Mouse (Mus musculus): ENCODE measurements at regions not wholly inside any gene's neighbourhood (a gene's known extent, or its start where the extent isn't known, plus 50 kb on each side); places are given as distances from the start of the nearest gene placed in this dataset.

DNA sequence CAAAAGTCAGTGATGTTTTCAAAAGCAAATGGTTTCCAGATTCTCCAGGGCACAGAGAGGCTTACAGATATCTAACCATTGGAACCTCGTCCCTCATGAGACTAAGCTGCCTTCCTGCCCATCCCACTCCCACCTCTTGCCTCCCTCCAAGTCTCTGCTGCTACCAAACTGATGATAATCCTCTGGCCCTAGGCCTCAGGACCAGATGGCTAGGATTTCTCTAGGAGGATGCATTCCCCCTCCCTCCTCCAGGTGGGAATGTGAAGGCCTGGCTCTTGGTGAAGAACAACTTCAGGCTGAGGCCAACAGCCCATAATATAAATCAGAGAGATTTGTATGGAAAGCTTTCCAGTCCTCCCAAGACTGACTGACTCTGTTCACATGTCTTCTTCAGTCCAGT lies 198.9 kb upstream of the Cdh5 start:
- DNase-seq, result no peak

DNA sequence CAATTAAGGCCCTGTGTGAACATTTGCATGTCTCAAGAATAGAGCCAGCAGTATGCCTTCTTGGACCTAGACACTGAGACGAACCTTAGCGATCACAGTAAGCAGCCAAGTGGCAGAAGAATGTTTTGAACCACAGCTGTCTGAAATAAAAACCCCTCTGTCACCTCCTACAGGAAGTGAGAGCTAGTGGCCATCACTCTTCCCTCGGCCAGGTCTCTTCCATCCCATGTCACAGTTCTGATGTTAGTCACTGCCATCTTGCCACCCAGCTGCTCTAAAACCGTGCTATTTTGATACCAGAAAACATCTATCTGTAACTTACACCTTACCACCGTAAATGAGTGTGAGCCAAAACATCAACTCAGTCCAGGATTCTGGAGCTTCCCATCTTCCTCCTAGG lies 197.8 kb upstream of the Cdh5 start:
- no peak for DNase-seq

- no peak for DNase-seq
Observed at GRCm38 (mm10) chr8:103907662-103908061, 193.8 kb upstream of the Cdh5 start.

GRCm38 (mm10) chr8:103911287-103912015 lies 190.0 kb upstream of the Cdh5 start:
- DNase-seq, result no peak

DNA sequence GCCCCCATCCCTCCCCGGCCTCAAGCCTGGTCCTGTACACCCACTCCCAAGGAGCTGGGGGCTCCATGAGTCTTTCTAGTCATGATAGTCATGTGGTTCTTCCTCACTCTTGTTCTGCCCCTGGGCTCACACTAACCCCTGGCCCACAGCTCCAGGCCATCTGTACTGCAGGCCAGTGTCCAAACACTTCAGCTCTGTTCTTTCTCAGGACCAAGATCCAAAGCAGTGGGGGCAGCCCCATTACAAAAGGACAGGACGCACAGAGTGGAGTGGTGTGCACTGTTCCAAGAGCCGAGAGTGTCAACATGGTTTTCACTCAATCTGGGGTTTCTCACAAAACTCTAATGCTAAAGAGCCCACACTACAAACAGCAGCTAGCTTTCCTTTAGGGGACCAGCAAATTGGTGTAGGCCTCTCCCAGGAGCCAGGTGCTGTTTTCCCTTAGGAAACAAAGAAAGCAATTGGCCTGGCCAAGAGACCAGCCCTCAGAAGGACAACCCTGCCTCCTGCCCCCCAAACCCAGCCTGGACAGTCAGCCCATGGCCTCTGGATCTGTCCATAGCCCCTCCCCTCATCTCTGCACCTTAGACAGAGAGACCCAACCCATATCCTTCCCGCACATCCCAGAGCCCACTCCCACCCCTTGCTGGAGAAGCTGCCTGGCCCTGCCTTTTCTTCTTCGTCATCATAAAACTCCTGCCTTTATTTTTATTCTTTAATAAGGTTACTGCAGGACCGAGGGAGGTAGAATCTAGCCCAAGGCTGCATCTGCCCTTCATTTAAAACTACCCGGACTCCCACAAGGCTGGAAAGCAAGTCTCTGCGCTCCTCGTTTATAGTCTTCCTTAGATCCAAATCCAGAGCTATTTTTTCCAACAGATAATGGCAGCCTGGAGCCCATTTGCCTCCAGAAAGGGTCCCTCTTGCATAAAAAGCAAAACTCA lies 188.2 kb upstream of the Cdh5 start:
- no peak for DNase-seq

- DNase-seq, result peak; percentile 54 to 65
Observed at GRCm38 (mm10) chr8:103913927-103914640, 187.3 kb upstream of the Cdh5 start.

GRCm38 (mm10) chr8:103919324-103919723 lies 182.1 kb upstream of the Cdh5 start:
- no peak for DNase-seq

DNA sequence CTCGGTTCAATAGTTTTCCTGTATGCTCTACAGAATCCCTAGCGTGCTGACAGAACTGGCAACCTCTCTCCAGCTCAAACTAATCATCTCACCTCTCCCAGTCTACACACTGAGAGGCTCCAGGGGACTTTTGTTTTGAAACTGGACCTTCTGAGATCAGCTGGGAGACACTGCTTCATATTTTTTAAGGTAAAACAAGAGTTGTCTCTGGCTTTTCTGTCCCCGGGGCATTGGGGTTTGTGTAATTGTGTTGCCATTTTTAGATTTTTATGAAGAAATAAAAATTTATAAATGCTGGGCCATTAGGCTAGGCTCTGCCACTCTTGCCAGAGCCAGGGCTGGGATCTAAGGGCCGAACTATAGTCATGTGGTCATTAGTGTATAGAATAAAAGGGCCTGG lies 179.8 kb upstream of the Cdh5 start:
- no peak for DNase-seq

DNA sequence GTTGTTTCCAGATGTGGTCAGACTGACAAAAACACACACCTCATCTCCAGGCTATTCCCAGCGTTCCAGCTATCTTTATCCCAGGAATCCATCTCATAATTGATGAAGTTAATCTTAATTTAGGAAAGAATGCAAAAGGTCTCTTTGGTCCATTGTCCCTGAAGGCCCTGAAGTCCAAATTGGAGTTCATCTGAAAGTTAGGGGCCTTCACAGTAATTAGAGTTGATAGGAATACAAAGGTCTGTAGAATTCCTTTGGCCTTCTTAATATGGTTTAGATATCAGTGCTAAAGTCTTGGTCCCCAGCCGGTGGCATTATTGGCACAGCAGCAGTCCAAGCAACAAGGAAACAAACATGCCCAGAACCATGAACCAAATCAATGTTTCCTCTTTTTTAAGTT lies 178.7 kb upstream of the Cdh5 start:
- DNase-seq, result no peak

- no peak for DNase-seq
Observed at GRCm38 (mm10) chr8:103932681-103933080, 168.7 kb upstream of the Cdh5 start.

DNA sequence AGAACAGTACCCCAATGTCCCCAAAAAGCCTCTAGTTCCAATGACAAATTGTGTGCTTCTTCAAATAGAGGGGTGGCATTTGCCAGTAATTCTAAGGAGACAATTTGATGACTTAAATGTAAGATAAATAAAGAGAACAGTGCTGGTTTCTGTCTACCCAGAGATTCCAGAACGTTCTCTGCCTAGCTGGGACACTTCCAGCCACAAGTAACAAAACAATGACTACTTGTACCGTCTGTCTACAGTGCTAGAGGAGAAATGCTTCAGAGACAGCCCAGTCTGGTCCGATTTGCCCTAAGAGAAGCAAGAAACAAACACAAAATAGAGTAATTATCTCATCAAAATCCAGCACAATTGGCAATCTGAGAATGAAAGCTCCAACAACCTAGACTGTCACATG lies 164.9 kb upstream of the Cdh5 start:
- DNase-seq, result no peak

- peak in 1 of 2 experiments; percentile 4 for DNase-seq
Observed at GRCm38 (mm10) chr8:103938283-103939230, 162.9 kb upstream of the Cdh5 start.

GRCm38 (mm10) chr8:103940958-103941532 lies 160.4 kb upstream of the Cdh5 start:
- no peak for DNase-seq

DNA sequence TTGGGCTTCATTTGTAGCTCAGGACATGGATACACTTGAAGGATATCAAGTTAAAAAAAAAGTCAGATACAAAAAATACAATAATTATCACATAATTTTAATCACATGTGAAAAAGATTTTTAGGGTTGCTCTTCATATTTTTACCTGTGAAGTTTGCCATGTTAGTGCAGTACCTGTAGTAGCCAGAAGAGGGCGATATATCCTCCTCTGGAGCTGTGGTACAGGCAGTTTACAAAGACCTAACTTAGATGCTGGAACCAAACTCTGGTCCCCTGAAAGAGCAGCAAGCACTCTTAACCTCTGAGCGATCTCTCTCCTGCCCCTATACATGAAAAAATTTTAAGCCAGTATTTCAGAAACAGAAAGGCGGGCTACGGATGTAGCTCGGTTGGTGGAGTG lies 153.0 kb upstream of the Cdh5 start:
- no peak for DNase-seq

DNA sequence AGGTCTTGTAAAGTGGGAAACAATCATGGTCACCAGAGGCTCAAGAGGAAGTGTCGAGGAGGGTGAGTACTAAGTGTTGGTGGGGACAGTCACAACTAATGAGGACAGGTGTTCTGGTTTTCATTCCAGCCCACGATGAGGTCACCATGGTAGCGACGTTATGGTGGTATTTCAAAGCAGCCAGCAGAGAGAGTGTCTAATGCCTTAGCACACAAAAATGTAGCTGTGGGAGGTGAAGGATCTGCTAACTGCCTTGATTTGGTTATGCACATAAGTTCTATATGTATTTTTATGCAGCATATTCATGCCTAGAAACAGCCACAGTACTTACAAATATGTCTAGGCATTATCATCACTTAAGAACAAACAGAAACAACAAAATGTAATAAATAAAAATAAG lies 151.0 kb upstream of the Cdh5 start:
- DNase-seq, result no peak

GRCm38 (mm10) chr8:103953586-103953985 lies 147.8 kb upstream of the Cdh5 start:
- DNase-seq, result no peak

DNA sequence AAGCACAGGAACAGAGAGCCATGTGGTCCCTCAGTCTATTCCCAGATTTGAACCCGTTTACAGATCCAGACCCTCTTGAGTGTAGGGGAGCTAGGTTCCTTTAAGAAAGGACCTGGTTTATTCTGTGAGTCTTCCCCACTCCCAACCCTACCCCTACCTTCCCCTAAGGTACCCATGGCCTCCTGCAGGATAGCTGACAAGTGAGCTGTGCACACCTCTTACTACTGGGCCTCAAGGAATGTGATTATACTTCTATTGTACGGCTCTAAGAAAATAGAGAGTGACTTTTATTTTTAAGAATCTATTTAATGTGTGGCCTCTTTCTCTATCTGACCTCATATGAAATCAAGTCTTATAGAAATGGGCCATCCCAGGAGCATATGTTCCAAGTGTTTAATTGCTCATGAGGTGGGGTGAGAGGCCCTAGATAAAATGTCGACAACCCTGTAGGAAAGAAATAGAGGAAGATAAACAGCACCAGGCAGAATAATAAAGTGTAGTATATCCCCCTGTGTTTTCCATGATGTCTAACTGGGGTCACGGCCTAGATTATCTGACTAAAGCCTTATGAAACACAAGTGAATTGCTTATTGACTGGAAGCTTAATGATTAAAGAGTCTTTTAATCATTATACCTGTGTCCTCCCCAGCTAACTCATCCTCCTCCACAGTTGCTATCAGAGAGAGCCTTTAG lies 145.7 kb upstream of the Cdh5 start:
- DNase-seq, result no peak

GRCm38 (mm10) chr8:103964293-103964918 lies 137.0 kb upstream of the Cdh5 start:
- DNase-seq, result peak; percentile 64 to 70

GRCm38 (mm10) chr8:103969929-103970328 lies 131.5 kb upstream of the Cdh5 start:
- no peak for DNase-seq

DNA sequence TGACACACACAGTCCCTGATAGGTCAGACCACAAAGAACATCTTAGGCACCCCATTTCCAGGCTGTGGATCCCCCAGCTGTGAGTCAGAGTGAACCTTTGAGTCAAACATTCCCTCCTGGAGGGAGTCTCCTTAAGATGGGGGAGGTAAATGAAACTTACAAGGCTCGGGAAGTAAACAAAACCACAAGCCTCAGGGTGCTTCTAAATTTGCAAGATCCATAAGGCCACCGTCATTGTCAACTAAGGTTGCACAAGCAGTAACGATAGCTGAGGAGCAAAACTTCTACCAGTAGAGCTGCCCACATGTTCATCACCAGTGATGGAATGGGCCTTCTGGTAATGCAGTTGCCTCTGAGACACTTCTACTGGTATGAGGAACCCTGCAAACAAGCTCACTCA lies 130.9 kb upstream of the Cdh5 start:
- no peak for DNase-seq

- no peak for DNase-seq
Observed at GRCm38 (mm10) chr8:103970966-103971365, 130.5 kb upstream of the Cdh5 start.
